Mouse (Mus musculus) embryo, embryonic 11 days (tissue): ENCODE measurements around the gene Etnk1.
"Not testable (repeated sequence)": the region's sequence is repeated elsewhere in the genome, so short reads cannot be mapped to it uniquely, and the experiment has no call there.

Source experiments
- DNase-seq: peaks from one replicate; pipeline ENCODE4 v3.0.0-alpha.2; 2015

Etnk1 gene

GRCm38 (mm10) chr6:143171781-143172465 lies 4.9 kb downstream of the Etnk1 start:
- DNase-seq, result peak; percentile 19

- DNase-seq, result not testable (repeated sequence)
These were observed 5.7 kb downstream of the Etnk1 start for GRCm38 (mm10) chr6:143172683-143173082.

GRCm38 (mm10) chr6:143174226-143174625 lies 7.2 kb downstream of the Etnk1 start:
- DNase-seq, result no peak

- DNase-seq, result peak; percentile 70
These were observed 8.1 kb downstream of the Etnk1 start for GRCm38 (mm10) chr6:143174906-143175656.

- DNase-seq, result no peak
These were observed 9.1 kb downstream of the Etnk1 start for GRCm38 (mm10) chr6:143176076-143176475.

- no peak for DNase-seq
These were observed 9.6 kb downstream of the Etnk1 start for GRCm38 (mm10) chr6:143176591-143176990.

GRCm38 (mm10) chr6:143179181-143179580 lies 12.2 kb downstream of the Etnk1 start:
- DNase-seq, result no peak

- no peak for DNase-seq
These were observed 12.7 kb downstream of the Etnk1 start for GRCm38 (mm10) chr6:143179733-143180132.

- DNase-seq, result no peak
These were observed 13.5 kb downstream of the Etnk1 start for GRCm38 (mm10) chr6:143180511-143180910.

- DNase-seq, result no peak
These were observed 17.1 kb downstream of the Etnk1 start for GRCm38 (mm10) chr6:143184099-143184498.

- DNase-seq, result peak; percentile 41
These were observed 17.7 kb downstream of the Etnk1 start for GRCm38 (mm10) chr6:143184745-143185144.

- DNase-seq, result no peak
These were observed 23.9 kb downstream of the Etnk1 start for GRCm38 (mm10) chr6:143190838-143191476.

- no peak for DNase-seq
These were observed 24.6 kb downstream of the Etnk1 start for GRCm38 (mm10) chr6:143191477-143192098.

- peak; percentile 47 for DNase-seq
These were observed 25.7 kb downstream of the Etnk1 start for GRCm38 (mm10) chr6:143192709-143193108.

GRCm38 (mm10) chr6:143193166-143193565 lies 26.1 kb downstream of the Etnk1 start:
- DNase-seq, result peak; percentile 20

- no peak for DNase-seq
These were observed 26.6 kb downstream of the Etnk1 start for GRCm38 (mm10) chr6:143193641-143194040.

- DNase-seq, result no peak
These were observed 30.0 kb downstream of the Etnk1 start for GRCm38 (mm10) chr6:143197053-143197452.

GRCm38 (mm10) chr6:143198421-143198820 lies 31.4 kb downstream of the Etnk1 start:
- no peak for DNase-seq

GRCm38 (mm10) chr6:143203097-143203496 lies 36.1 kb downstream of the Etnk1 start:
- no peak for DNase-seq

GRCm38 (mm10) chr6:143208880-143209279 lies 41.9 kb downstream of the Etnk1 start:
- DNase-seq, result no peak

GRCm38 (mm10) chr6:143212766-143213165 lies 45.7 kb downstream of the Etnk1 start:
- no peak for DNase-seq

- no peak for DNase-seq
These were observed 46.4 kb downstream of the Etnk1 start for GRCm38 (mm10) chr6:143213461-143213860.

GRCm38 (mm10) chr6:143216221-143216620 lies 49.2 kb downstream of the Etnk1 start:
- no peak for DNase-seq
